29 mouse cellular contexts compared by ENCODE assay signal in the genomic region with DNA sequence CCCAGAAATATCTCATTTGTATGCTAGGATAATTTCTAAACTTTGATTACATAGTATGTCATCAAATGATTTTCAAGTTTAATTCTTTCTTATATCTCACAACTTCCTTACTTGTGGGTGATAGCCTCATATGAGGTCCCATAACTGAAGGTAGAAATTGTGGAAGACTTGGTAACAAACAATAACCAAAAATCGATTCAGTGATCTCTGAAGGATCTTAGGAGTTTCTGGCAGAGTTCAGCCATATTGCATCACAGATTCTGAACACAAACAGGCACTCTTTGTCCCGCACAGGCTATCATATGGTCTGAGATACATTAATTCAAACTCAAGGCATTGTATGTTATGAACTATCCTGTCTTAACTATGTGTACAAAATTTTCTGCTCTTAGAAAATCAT.
"Had no signal": no experiment of that assay in that cellular context is flagged by ENCODE, and none has a peak within 500 bp of the region (broad histone marks: within the 10 kb centered on the region; RNA-seq: fewer than 3 reads in every experiment).

No protein-coding gene starts in this region.

- H3K4me3 ChIP-seq: embryonic facial prominence, embryonic 10.5 days; embryonic facial prominence, embryonic 12.5 days; embryonic facial prominence, embryonic 13.5 days; embryonic facial prominence, embryonic 15.5 days; erythroblast, embryonic 14.5 days; forebrain, embryonic 10.5 days; forebrain, embryonic 12.5 days; forebrain, embryonic 13.5 days; forebrain, embryonic 15.5 days; gastrocnemius, adult 2 months; heart, adult 2 months had no signal

- H3K4me1 ChIP-seq: embryonic facial prominence, embryonic 10.5 days; embryonic facial prominence, embryonic 12.5 days; embryonic facial prominence, embryonic 13.5 days; embryonic facial prominence, embryonic 15.5 days; forebrain, embryonic 10.5 days; forebrain, embryonic 12.5 days; forebrain, embryonic 13.5 days; forebrain, embryonic 15.5 days had no signal

- H3K9ac ChIP-seq: embryonic facial prominence, embryonic 12.5 days; embryonic facial prominence, embryonic 13.5 days; embryonic facial prominence, embryonic 15.5 days; forebrain, embryonic 12.5 days; forebrain, embryonic 13.5 days; forebrain, embryonic 15.5 days; forebrain, postnatal 0 days had no signal

- H3K27me3 ChIP-seq: embryonic facial prominence, embryonic 12.5 days; embryonic facial prominence, embryonic 13.5 days; embryonic facial prominence, embryonic 15.5 days had no signal

- H3K4me2 ChIP-seq: embryonic facial prominence, embryonic 12.5 days; embryonic facial prominence, embryonic 13.5 days; embryonic facial prominence, embryonic 15.5 days; forebrain, embryonic 12.5 days; forebrain, embryonic 13.5 days; forebrain, embryonic 15.5 days had no signal

- H3K9me3 ChIP-seq: embryonic facial prominence, embryonic 10.5 days; embryonic facial prominence, embryonic 12.5 days; embryonic facial prominence, embryonic 13.5 days; embryonic facial prominence, embryonic 15.5 days; forebrain, embryonic 10.5 days; forebrain, embryonic 12.5 days; forebrain, embryonic 13.5 days; forebrain, embryonic 15.5 days had no signal

- ATAC-seq: forebrain, embryonic 13.5 days; forebrain, embryonic 14.5 days; forebrain, embryonic 15.5 days; forebrain, embryonic 16.5 days; forebrain, postnatal 0 days had no signal

- DNase-seq: cerebellum, adult 2 months; cerebellum, adult 8-10 months; cerebellum, adult 9-10 months; cerebellum, adult 9-11 months; cerebellum, postnatal 10 days; cerebellum, postnatal 14 days; cerebellum, postnatal 25 days; cerebellum, postnatal 36 days; embryo, embryonic 11 days; forebrain, postnatal 0 days; gastrocnemius, adult 2 months; gastrocnemius, postnatal 10 days; gastrocnemius, postnatal 14 days; gastrocnemius, postnatal 25 days; gastrocnemius, postnatal 36 days; heart, adult 11 months; heart, adult 18-20 months; heart, adult 2 months had no signal

- H3K27ac ChIP-seq: embryonic facial prominence, embryonic 10.5 days; embryonic facial prominence, embryonic 12.5 days; embryonic facial prominence, embryonic 13.5 days; embryonic facial prominence, embryonic 15.5 days; forebrain, embryonic 10.5 days; forebrain, embryonic 12.5 days; forebrain, embryonic 13.5 days; forebrain, embryonic 15.5 days; gastrocnemius, adult 2 months; heart, adult 2 months had no signal

- H3K36me3 ChIP-seq: embryonic facial prominence, embryonic 10.5 days; embryonic facial prominence, embryonic 12.5 days; embryonic facial prominence, embryonic 13.5 days; embryonic facial prominence, embryonic 15.5 days; forebrain, embryonic 10.5 days; forebrain, embryonic 12.5 days; forebrain, embryonic 15.5 days had no signal
